13 mouse cellular contexts compared by ENCODE assay signal in the genomic region with DNA sequence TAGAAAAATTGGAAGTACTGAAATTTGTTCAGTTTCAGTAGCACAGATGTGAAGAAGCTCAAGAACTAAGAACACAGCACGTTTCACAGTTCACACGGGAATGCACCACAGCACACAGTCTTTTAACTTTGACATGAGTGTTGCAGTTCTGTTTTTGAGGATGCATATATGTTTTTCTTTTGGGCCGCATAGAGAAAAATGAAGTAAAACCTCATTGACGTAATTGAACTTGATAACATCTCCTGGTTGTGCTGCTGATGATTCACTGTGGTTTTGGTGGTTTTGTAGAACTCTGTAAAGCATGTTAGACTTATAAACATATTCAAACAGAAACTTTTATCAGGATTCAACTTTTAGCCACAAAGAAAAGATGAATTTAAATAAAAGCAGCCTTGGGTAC.
A peak's percentile ranks its signal among the peaks of the same experiment; 100 is the strongest.
DNase-seq lines count a peak whose midpoint lies in the region; ATAC-seq lines count a peak whose summit lies in the region.
"Had no signal": no experiment of that assay in that cellular context is flagged by ENCODE, and none has a peak within 500 bp of the region (broad histone marks: within the 10 kb centered on the region; RNA-seq: fewer than 3 reads in every experiment).

No protein-coding gene starts in this region.

- WGBS in midbrain, embryonic 11.5 days: 76% methylated on average over 4 of the region's 4 CpGs
- WGBS in midbrain, embryonic 13.5 days: 82% methylated on average over 4 of the region's 4 CpGs
- 14% methylated on average over 4 of the region's 4 CpGs for WGBS in liver, embryonic 13.5 days (ENCODE audit: insufficient replicate concordance)

- ATAC-seq in midbrain, embryonic 11.5 days (ENCODE audit: low FRiP score): no peak
- no peak for ATAC-seq in midbrain, embryonic 13.5 days
- peak; percentile 53; the same call in 1 of the 2 replicates for ATAC-seq in liver, embryonic 13.5 days (ENCODE audit: low read depth)
- ATAC-seq: hindbrain, embryonic 16.5 days had no signal

- H3K4me1 ChIP-seq in midbrain, embryonic 11.5 days (ENCODE audit: control insufficient read depth, insufficient read depth, low read length): no peaks in the 10 kb centered on the region; the same call in 1 of the 2 replicates
- H3K4me1 ChIP-seq in midbrain, embryonic 13.5 days (replicated peaks): no peaks in the 10 kb centered on the region
- peaks cover 6% of the 10 kb centered on the region; the same call in 1 of the 2 replicates for H3K4me1 ChIP-seq in liver, embryonic 13.5 days (replicated peaks)
- H3K4me1 ChIP-seq: midbrain, embryonic 12.5 days had no signal

- no peak overlapping the region for H3K9ac ChIP-seq in midbrain, embryonic 11.5 days (ENCODE audit: low read length)
- H3K9ac ChIP-seq in midbrain, embryonic 13.5 days (replicated peaks): no peak overlapping the region
- H3K9ac ChIP-seq in liver, embryonic 13.5 days: no peak overlapping the region
- H3K9ac ChIP-seq: midbrain, embryonic 12.5 days had no signal

- no peak overlapping the region for H3K4me2 ChIP-seq in midbrain, embryonic 11.5 days
- H3K4me2 ChIP-seq in midbrain, embryonic 13.5 days (replicated peaks): no peak overlapping the region
- no peak overlapping the region for H3K4me2 ChIP-seq in liver, embryonic 13.5 days
- H3K4me2 ChIP-seq: midbrain, embryonic 12.5 days had no signal

- DNase-seq in midbrain, embryonic 11.5 days (ENCODE audit: low spot score, missing footprints): peak; percentile 35
- peak; percentile 61 for DNase-seq in NIH3T3 (ENCODE audit: low read depth)
- no peak for DNase-seq in liver, embryonic 13.5 days
- peak; percentile 38 for DNase-seq in thymus, postnatal 14 days
- no peak for DNase-seq in right cerebral cortex, postnatal 36 days (ENCODE audit: low spot score in 2 of 2)
- no peak for DNase-seq in retina, postnatal 1 day
- DNase-seq in left cerebral cortex, postnatal 10 days (ENCODE audit: extremely low spot score in 1 of 2, low spot score in 2 of 2): no peak
- DNase-seq: heart, adult 2 months had no signal

- H3K9me3 ChIP-seq in midbrain, embryonic 11.5 days (ENCODE audit: control insufficient read depth, low read length): no peaks in the 10 kb centered on the region
- no peaks in the 10 kb centered on the region for H3K9me3 ChIP-seq in midbrain, embryonic 13.5 days
- no peaks in the 10 kb centered on the region for H3K9me3 ChIP-seq in liver, embryonic 13.5 days (replicated peaks)
- H3K9me3 ChIP-seq: forebrain, embryonic 10.5 days; midbrain, embryonic 12.5 days had no signal

- no peaks in the 10 kb centered on the region for H3K27me3 ChIP-seq in midbrain, embryonic 11.5 days (ENCODE audit: control insufficient read depth, insufficient read depth, low read length)
- H3K27me3 ChIP-seq in midbrain, embryonic 13.5 days: no peaks in the 10 kb centered on the region
- no peaks in the 10 kb centered on the region for H3K27me3 ChIP-seq in liver, embryonic 13.5 days
- H3K27me3 ChIP-seq: midbrain, embryonic 12.5 days had no signal

- H3K4me3 ChIP-seq in midbrain, embryonic 11.5 days (ENCODE audit: low read depth, low read length): no peak overlapping the region
- no peak overlapping the region for H3K4me3 ChIP-seq in midbrain, embryonic 13.5 days (replicated peaks)
- no peak overlapping the region for H3K4me3 ChIP-seq in liver, embryonic 13.5 days (replicated peaks)
- H3K4me3 ChIP-seq: forebrain, embryonic 10.5 days; heart, adult 2 months; layer of hippocampus, adult 2 months; midbrain, embryonic 12.5 days had no signal

- H3K36me3 ChIP-seq in midbrain, embryonic 11.5 days (ENCODE audit: control insufficient read depth, insufficient read depth, low read length): no peaks in the 10 kb centered on the region
- H3K36me3 ChIP-seq in midbrain, embryonic 13.5 days: no peaks in the 10 kb centered on the region
- no peaks in the 10 kb centered on the region for H3K36me3 ChIP-seq in liver, embryonic 13.5 days
- H3K36me3 ChIP-seq: forebrain, embryonic 10.5 days; midbrain, embryonic 12.5 days had no signal

- H3K27ac ChIP-seq in midbrain, embryonic 11.5 days (ENCODE audit: low read depth, low read length): no peak overlapping the region
- no peak overlapping the region for H3K27ac ChIP-seq in midbrain, embryonic 13.5 days
- H3K27ac ChIP-seq in liver, embryonic 13.5 days: no peak overlapping the region
- H3K27ac ChIP-seq: forebrain, embryonic 10.5 days; heart, adult 2 months; layer of hippocampus, adult 2 months; midbrain, embryonic 12.5 days had no signal

- intact Hi-C loops in left cerebral cortex, postnatal 10 days (cut with DNase I): no loop called here

Comparison
In these comparisons a context has a peak if more than half of its experiments do, and no peak if none do; other contexts are left out.
1. DNase-seq: peak in midbrain, embryonic 11.5 days (single experiment), NIH3T3 (single experiment) and thymus, postnatal 14 days (single experiment); none in liver, embryonic 13.5 days (single experiment), right cerebral cortex, postnatal 36 days (0 of 2), retina, postnatal 1 day (single experiment) and left cerebral cortex, postnatal 10 days (0 of 2).